Mouse (Mus musculus) neural tube, embryonic 12.5 days (tissue): ENCODE results near the gene Coro1c. TPM values are rescaled to one million over a fixed set of nuclear protein-coding genes. Genes with fewer than 3 reads are reported as not detected.

Experiments used
- ATAC-seq: fragments of 200-750 bp; cut with Nextera tagmentation; 2 replicates; pipeline ENCODE4 v1.8.0; 2017; ENCODE audit warnings: low read depth, mild to moderate bottlenecking, moderate TSS enrichment, moderate library complexity; ENCODE audit not compliant: low FRiP score
- H3K27ac ChIP-seq: fragments of 300-500 bp; sonication (generic); 2 replicates; pipeline ENCODE4 v1.5.1; 2016
- H3K27me3 ChIP-seq: fragments of 300-500 bp; sonication (generic); replicated peaks from 2 replicates; pipeline ENCODE4 v1.6.1; 2016; ENCODE audit warnings: mild to moderate bottlenecking
- H3K36me3 ChIP-seq: fragments of 300-500 bp; sonication (generic); 2 replicates; pipeline ENCODE4 v1.6.1; 2016; ENCODE audit warnings: mild to moderate bottlenecking
- H3K4me1 ChIP-seq: fragments of 300-500 bp; sonication (generic); 2 replicates; pipeline ENCODE4 v1.6.1; 2016
- H3K4me2 ChIP-seq: fragments of 300-500 bp; sonication (generic); replicated peaks from 2 replicates; pipeline ENCODE4 v1.6.1; 2016; ENCODE audit warnings: mild to moderate bottlenecking
- H3K4me3 ChIP-seq: fragments of 300-500 bp; sonication (generic); 2 replicates; pipeline ENCODE4 v1.5.1; 2016
- H3K9ac ChIP-seq: fragments of 300-500 bp; sonication (generic); 2 replicates; pipeline ENCODE4 v1.6.1; 2016; ENCODE audit warnings: mild to moderate bottlenecking
- H3K9me3 ChIP-seq: fragments of 300-500 bp; sonication (generic); 2 replicates; pipeline ENCODE4 v1.6.1; 2016; ENCODE audit warnings: mild to moderate bottlenecking
- WGBS: fragments of 180-500 bp; shearing (Covaris S2); methylation state at CpG from one replicate; pipeline ENCODE4 v1.1.7; 2016; 5-methylcytosine and 5-hydroxymethylcytosine counted together
- polyA plus RNA-seq: library from polyadenylated mRNA; unstranded; fragments of >200 nt; fragmentation: Nextera tagmentation; extraction: Ambion mirVana; gene quantifications from 2 replicates; pipeline ENCODE4 v1.2.1, GENCODE M21; 2016

Gene Coro1c
- polyA plus RNA-seq, 1 experiment from 2014 or later: 292 TPM

- H3K9ac ChIP-seq: no peak overlapping the region
- no peak overlapping the region for H3K4me3 ChIP-seq
- no peak overlapping the region for H3K4me2 ChIP-seq
- H3K27me3 ChIP-seq: no peaks in the 10 kb centered on the region
- ATAC-seq: no peak
- WGBS: 95% methylated on average over 12 of the region's 12 CpGs
- H3K36me3 ChIP-seq: 0 out of 2 replicates have a peak, but pooled peaks cover 4% of the 10 kb centered on the region
- no peak overlapping the region for H3K27ac ChIP-seq
- no peaks in the 10 kb centered on the region for H3K9me3 ChIP-seq
- H3K4me1 ChIP-seq: peaks cover 51% of the 10 kb centered on the region
Measured at GRCm38 (mm10) chr5:113899543-113899942, 9.0 kb downstream of the Coro1c start.

GRCm38 (mm10) chr5:113892005-113892404 lies 16.6 kb downstream of the Coro1c start:
- Histone ChIP-seq H3K27ac (no peak overlapping the region), H3K9me3 (no peaks in the 10 kb centered on the region), H3K4me1 (peaks cover 40% of the 10 kb centered on the region), H3K4me3 (no peak overlapping the region), H3K27me3 (no peaks in the 10 kb centered on the region), H3K36me3 (0 out of 2 replicates have a peak, but pooled peaks cover 4% of the 10 kb centered on the region), H3K4me2 (no peak overlapping the region), H3K9ac (no peak overlapping the region)
- WGBS: 85% methylated on average over 7 of the region's 7 CpGs
- no peak for ATAC-seq

GRCm38 (mm10) chr5:113890874-113891273 lies 17.7 kb downstream of the Coro1c start:
- Histone ChIP-seq H3K27ac (no peak overlapping the region), H3K4me3 (no peak overlapping the region), H3K27me3 (no peaks in the 10 kb centered on the region), H3K36me3 (0 out of 2 replicates have a peak, but pooled peaks cover under 1% of the 10 kb centered on the region), H3K4me1 (peaks cover 46% of the 10 kb centered on the region), H3K9me3 (no peaks in the 10 kb centered on the region), H3K9ac (no peak overlapping the region), H3K4me2 (no peak overlapping the region)
- 88% methylated on average over 18 of the region's 18 CpGs for WGBS
- no peak for ATAC-seq

GRCm38 (mm10) chr5:113889912-113890311 lies 18.6 kb downstream of the Coro1c start:
- H3K4me2 ChIP-seq: 0 out of 2 replicates have a peak overlapping the region, but pooled peaks have one; percentile 16

GRCm38 (mm10) chr5:113889181-113889906 lies 19.2 kb downstream of the Coro1c start:
- Histone ChIP-seq H3K9ac (no peak overlapping the region; the same call in 1 of the 2 replicates), H3K4me2 (peak overlapping the region; percentile 16; the same call in 1 of the 2 replicates), H3K4me3 (no peak overlapping the region), H3K36me3 (no peaks in the 10 kb centered on the region), H3K9me3 (no peaks in the 10 kb centered on the region), H3K27me3 (no peaks in the 10 kb centered on the region), H3K27ac (0 out of 2 replicates have a peak overlapping the region, but pooled peaks have one; percentile 26), H3K4me1 (peaks cover 55% of the 10 kb centered on the region)
- 37% methylated on average over 19 of the region's 19 CpGs for WGBS
- no peak for ATAC-seq

More at GRCm38 (mm10) chr5:113889912-113890311, 18.6 kb downstream of the Coro1c start:
- Histone ChIP-seq H3K27me3 (no peaks in the 10 kb centered on the region), H3K9ac (no peak overlapping the region), H3K4me3 (no peak overlapping the region), H3K36me3 (no peaks in the 10 kb centered on the region), H3K9me3 (no peaks in the 10 kb centered on the region), H3K27ac (no peak overlapping the region), H3K4me1 (peaks cover 54% of the 10 kb centered on the region)
- no peak for ATAC-seq
- WGBS: 51% methylated on average over 4 of the region's 4 CpGs

GRCm38 (mm10) chr5:113888186-113888795 lies 20.3 kb downstream of the Coro1c start:
- 89% methylated on average over 5 of the region's 5 CpGs for WGBS
- Histone ChIP-seq H3K9me3 (no peaks in the 10 kb centered on the region), H3K4me1 (peaks cover 64% of the 10 kb centered on the region), H3K27ac (no peak overlapping the region), H3K27me3 (no peaks in the 10 kb centered on the region), H3K9ac (no peak overlapping the region), H3K4me3 (no peak overlapping the region), H3K36me3 (no peaks in the 10 kb centered on the region), H3K4me2 (no peak overlapping the region)
- ATAC-seq: no peak

- Histone ChIP-seq H3K27ac (no peak overlapping the region), H3K36me3 (0 out of 2 replicates have a peak, but pooled peaks cover under 1% of the 10 kb centered on the region), H3K27me3 (no peaks in the 10 kb centered on the region), H3K4me3 (no peak overlapping the region), H3K9me3 (no peaks in the 10 kb centered on the region), H3K9ac (no peak overlapping the region), H3K4me2 (no peak overlapping the region), H3K4me1 (peaks cover 76% of the 10 kb centered on the region)
- 74% methylated on average over 11 of the region's 11 CpGs for WGBS
- no peak for ATAC-seq
Measured at GRCm38 (mm10) chr5:113887132-113887531, 21.4 kb downstream of the Coro1c start.

GRCm38 (mm10) chr5:113885623-113886022 lies 22.9 kb downstream of the Coro1c start:
- H3K27ac ChIP-seq: no peak overlapping the region
- 53% methylated on average over 8 of the region's 8 CpGs for WGBS
- H3K4me2 ChIP-seq: peak overlapping the region; percentile 2
- no peak; the same call in 1 of the 2 replicates for ATAC-seq
- peaks cover 15% of the 10 kb centered on the region for H3K36me3 ChIP-seq
- H3K9ac ChIP-seq: no peak overlapping the region
- no peaks in the 10 kb centered on the region for H3K27me3 ChIP-seq
- no peak overlapping the region for H3K4me3 ChIP-seq
- H3K4me1 ChIP-seq: peaks cover 76% of the 10 kb centered on the region
- H3K9me3 ChIP-seq: no peaks in the 10 kb centered on the region

GRCm38 (mm10) chr5:113884750-113885149 lies 23.8 kb downstream of the Coro1c start:
- Histone ChIP-seq H3K9ac (0 out of 2 replicates have a peak overlapping the region, but pooled peaks have one; percentile 5), H3K4me3 (no peak overlapping the region), H3K27me3 (no peaks in the 10 kb centered on the region), H3K27ac (no peak overlapping the region), H3K4me1 (peaks cover 67% of the 10 kb centered on the region), H3K36me3 (peaks cover 24% of the 10 kb centered on the region), H3K4me2 (no peak overlapping the region), H3K9me3 (no peaks in the 10 kb centered on the region)
- no peak for ATAC-seq
- 58% methylated on average over 7 of the region's 7 CpGs for WGBS

GRCm38 (mm10) chr5:113883384-113883771 lies 25.2 kb downstream of the Coro1c start:
- no peaks in the 10 kb centered on the region for H3K27me3 ChIP-seq
- H3K27ac ChIP-seq: peak overlapping the region; percentile 71
- WGBS: 51% methylated on average over 3 of the region's 3 CpGs
- H3K4me2 ChIP-seq: 0 out of 2 replicates have a peak overlapping the region, but pooled peaks have one; percentile 27
- ATAC-seq: no peak
- H3K36me3 ChIP-seq: peaks cover 35% of the 10 kb centered on the region
- no peak overlapping the region for H3K4me3 ChIP-seq
- no peak overlapping the region for H3K9ac ChIP-seq
- no peaks in the 10 kb centered on the region for H3K9me3 ChIP-seq
- H3K4me1 ChIP-seq: peaks cover 62% of the 10 kb centered on the region

- peak overlapping the region; percentile 71 for H3K27ac ChIP-seq
- peaks cover 62% of the 10 kb centered on the region for H3K4me1 ChIP-seq
- H3K9ac ChIP-seq: peak overlapping the region; percentile 2; the same call in 1 of the 2 replicates
- 60% methylated on average over 15 of the region's 15 CpGs for WGBS
- H3K36me3 ChIP-seq: peaks cover 35% of the 10 kb centered on the region
- no peaks in the 10 kb centered on the region for H3K27me3 ChIP-seq
- H3K4me3 ChIP-seq: no peak overlapping the region
- 0 out of 2 replicates have a peak overlapping the region, but pooled peaks have one; percentile 27 for H3K4me2 ChIP-seq
- ATAC-seq: peak; percentile 34; the same call in 1 of the 2 replicates
- no peaks in the 10 kb centered on the region for H3K9me3 ChIP-seq
Measured at GRCm38 (mm10) chr5:113882566-113883383, 25.8 kb downstream of the Coro1c start.

GRCm38 (mm10) chr5:113881136-113881535 lies 27.4 kb downstream of the Coro1c start:
- Histone ChIP-seq H3K9me3 (no peaks in the 10 kb centered on the region), H3K27ac (no peak overlapping the region), H3K4me3 (no peak overlapping the region), H3K27me3 (no peaks in the 10 kb centered on the region), H3K36me3 (peaks cover 40% of the 10 kb centered on the region), H3K4me2 (no peak overlapping the region), H3K9ac (no peak overlapping the region), H3K4me1 (peaks cover 68% of the 10 kb centered on the region)
- 95% methylated on average over 14 of the region's 14 CpGs for WGBS
- no peak for ATAC-seq
